Mouse (Mus musculus): ENCODE results near the gene Ntrk2. TPM values are rescaled to one million over a fixed set of nuclear protein-coding genes. Genes with fewer than 3 reads are reported as not detected.

The Ntrk2 gene
- polyA plus RNA-seq, 1 experiment: 204 TPM

- TF ChIP-seq CTCF (IDR thresholded peaks at IDR 0.05; ENCODE audit: insufficient read depth, low read depth, low read length) (no peak), POLR2A (IDR thresholded peaks at IDR 0.05; ENCODE audit: insufficient read depth, low read depth, low read length) (no peak)
- no peak overlapping the region for H3K27ac ChIP-seq (ENCODE audit: insufficient read depth, low read depth, low read length)
- H3K4me3 ChIP-seq (ENCODE audit: insufficient read depth, low read depth, low read length): no peak overlapping the region
- no peaks in the 10 kb centered on the region for H3K4me1 ChIP-seq (ENCODE audit: control insufficient read depth, insufficient read depth, low read length)
- WGBS: 87% methylated on average over 4 of the region's 4 CpGs
Measured at GRCm38 (mm10) chr13:59179986-59180385, 373.6 kb downstream of the Ntrk2 start.

- H3K4me1 ChIP-seq (ENCODE audit: control insufficient read depth, insufficient read depth, low read length): no peaks in the 10 kb centered on the region
- WGBS: 46% methylated on average over 10 of the region's 10 CpGs
- TF ChIP-seq CTCF (IDR thresholded peaks at IDR 0.05; ENCODE audit: insufficient read depth, low read depth, low read length): no peak
- no peak for TF ChIP-seq POLR2A (IDR thresholded peaks at IDR 0.05; ENCODE audit: insufficient read depth, low read depth, low read length)
- H3K27ac ChIP-seq (ENCODE audit: insufficient read depth, low read depth, low read length): no peak overlapping the region; the same call in 1 of the 2 replicates
- no peak overlapping the region for H3K4me3 ChIP-seq (ENCODE audit: insufficient read depth, low read depth, low read length)
Measured at GRCm38 (mm10) chr13:59180781-59181180, 374.4 kb downstream of the Ntrk2 start.

DNA sequence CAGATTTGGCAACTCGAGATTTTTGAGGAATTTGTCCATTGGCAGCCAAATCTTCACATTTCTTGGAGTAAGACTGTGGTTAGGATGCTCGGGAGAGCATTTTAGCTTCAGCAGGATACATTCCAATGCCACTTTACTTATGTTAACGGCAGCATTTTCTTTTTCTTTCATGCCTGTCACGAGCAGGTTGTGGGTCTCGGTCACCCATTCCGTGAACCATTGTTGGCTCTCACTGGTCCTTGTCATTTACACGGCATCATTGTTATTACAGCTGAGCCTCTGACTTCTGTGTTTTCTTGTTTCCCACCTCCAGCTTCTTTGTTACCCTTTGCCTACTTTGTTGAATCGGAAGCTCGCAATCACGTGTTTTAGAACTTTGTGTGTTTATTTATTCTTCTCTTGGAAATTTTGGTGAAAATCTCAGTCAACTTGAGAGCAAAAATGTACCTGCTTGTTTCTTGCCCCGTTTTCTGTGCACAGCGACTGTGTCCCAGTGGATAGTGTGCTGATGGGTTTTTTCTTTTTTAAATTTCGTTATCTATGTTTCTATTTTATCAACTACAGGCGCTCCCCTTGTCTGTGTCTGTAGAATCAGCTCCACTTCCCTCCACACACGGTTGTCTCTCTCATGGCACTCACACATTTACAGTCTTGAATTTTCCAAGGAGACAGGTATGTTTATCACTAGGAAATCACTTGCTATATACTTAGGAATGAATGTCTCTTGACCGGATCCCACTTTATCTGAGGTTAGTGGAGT, 375.0 kb downstream of the Ntrk2 start:
- Histone ChIP-seq H3K4me3 (ENCODE audit: insufficient read depth, low read depth, low read length) (no peak overlapping the region), H3K27ac (ENCODE audit: insufficient read depth, low read depth, low read length) (no peak overlapping the region; the same call in 1 of the 2 replicates), H3K4me1 (ENCODE audit: control insufficient read depth, insufficient read depth, low read length) (no peaks in the 10 kb centered on the region)
- TF ChIP-seq POLR2A (IDR thresholded peaks at IDR 0.05; ENCODE audit: insufficient read depth, low read depth, low read length): no peak
- TF ChIP-seq CTCF (IDR thresholded peaks at IDR 0.05; ENCODE audit: insufficient read depth, low read depth, low read length): no peak
- 52% methylated on average over 16 of the region's 16 CpGs for WGBS

GRCm38 (mm10) chr13:59182630-59183029, 376.3 kb downstream of the Ntrk2 start:
- Histone ChIP-seq H3K4me1 (ENCODE audit: control insufficient read depth, insufficient read depth, low read length) (no peaks in the 10 kb centered on the region), H3K27ac (ENCODE audit: insufficient read depth, low read depth, low read length) (no peak overlapping the region), H3K4me3 (ENCODE audit: insufficient read depth, low read depth, low read length) (no peak overlapping the region)
- WGBS: 59% methylated on average over 5 of the region's 5 CpGs
- TF ChIP-seq POLR2A (IDR thresholded peaks at IDR 0.05; ENCODE audit: insufficient read depth, low read depth, low read length) (no peak), CTCF (IDR thresholded peaks at IDR 0.05; ENCODE audit: insufficient read depth, low read depth, low read length) (no peak)

Other genes starting within 250 kb of the Ntrk2 start
- gene Slc28a3, start 195.7 kb upstream of the Ntrk2 start, polyA plus RNA-seq (2012; ENCODE audit: insufficient read depth, insufficient read length, low replicate concordance, missing spikeins): not detected in 2 replicates

All from olfactory bulb, adult 2 months (tissue).